Mouse (Mus musculus): ENCODE data around the gene Dhrs7b. TPM values are rescaled to one million over a fixed set of nuclear protein-coding genes. Genes with fewer than 3 reads are reported as not detected.
A peak's percentile ranks its signal among the peaks of the same experiment; 100 is the strongest.
"Not testable (repeated sequence)": the region's sequence is repeated elsewhere in the genome, so short reads cannot be mapped to it uniquely, and the experiment has no call there.

Gene Dhrs7b
- polyA plus RNA-seq, 1 experiment from 2014 or later = 31.0 TPM

- 43% methylated on average over 6 of the region's 6 CpGs for WGBS
- peak; percentile 19 for ATAC-seq (ENCODE audit: low read depth)
- H3K4me2 ChIP-seq = peak within 1 kb of the TSS; percentile 73
- H3K9me3 ChIP-seq; H3K36me3 ChIP-seq; H3K27ac ChIP-seq (replicated peaks); H3K27me3 ChIP-seq: not testable (repeated sequence)
- H3K4me3 ChIP-seq = peak within 1 kb of the TSS; percentile 40
- H3K9ac ChIP-seq = peak within 1 kb of the TSS; percentile 55
- H3K4me1 ChIP-seq (replicated peaks) = peaks cover 27% of the 10 kb centered on the region
Observed at GRCm38 (mm10) chr11:60811618-60812017, 18.8 kb upstream of the Dhrs7b start, which contains the start of gene Shmt1. Gene Shmt1 (minus strand): TSS chr11:60811718.

GRCm38 (mm10) chr11:60816398-60816797 lies 14.0 kb upstream of the Dhrs7b start:
- no peaks in the 10 kb centered on the region for H3K36me3 ChIP-seq
- no peaks in the 10 kb centered on the region for H3K27me3 ChIP-seq
- WGBS = 76% methylated on average over 5 of the region's 5 CpGs
- ATAC-seq (ENCODE audit: low read depth) = no peak
- H3K9ac ChIP-seq = no peak overlapping the region
- H3K4me1 ChIP-seq (replicated peaks) = no peaks in the 10 kb centered on the region
- H3K27ac ChIP-seq (replicated peaks) = no peak overlapping the region
- no peak overlapping the region for H3K4me3 ChIP-seq
- no peak overlapping the region for H3K4me2 ChIP-seq
- no peaks in the 10 kb centered on the region for H3K9me3 ChIP-seq

- 72% methylated on average over 2 of the region's 2 CpGs for WGBS
Observed at GRCm38 (mm10) chr11:60823771-60824170, 6.7 kb upstream of the Dhrs7b start.

GRCm38 (mm10) chr11:60825191-60825590 lies 5.2 kb upstream of the Dhrs7b start:
- Histone ChIP-seq H3K36me3 (no peaks in the 10 kb centered on the region), H3K9me3 (no peaks in the 10 kb centered on the region), H3K9ac (no peak overlapping the region), H3K4me1 (replicated peaks) (no peaks in the 10 kb centered on the region), H3K27me3 (no peaks in the 10 kb centered on the region), H3K4me2 (no peak overlapping the region), H3K27ac (replicated peaks) (no peak overlapping the region), H3K4me3 (no peak overlapping the region)
- WGBS = 85% methylated on average over 3 of the region's 3 CpGs
- ATAC-seq (ENCODE audit: low read depth) = no peak

More at GRCm38 (mm10) chr11:60823771-60824170, 6.7 kb upstream of the Dhrs7b start:
- Histone ChIP-seq H3K9me3 (no peaks in the 10 kb centered on the region), H3K27ac (replicated peaks) (no peak overlapping the region), H3K4me1 (replicated peaks) (no peaks in the 10 kb centered on the region), H3K36me3 (no peaks in the 10 kb centered on the region), H3K9ac (no peak overlapping the region), H3K27me3 (no peaks in the 10 kb centered on the region), H3K4me3 (no peak overlapping the region), H3K4me2 (no peak overlapping the region)
- no peak for ATAC-seq (ENCODE audit: low read depth)

GRCm38 (mm10) chr11:60826700-60827099 lies 3.7 kb upstream of the Dhrs7b start:
- H3K4me3 ChIP-seq = no peak overlapping the region
- no peak for ATAC-seq (ENCODE audit: low read depth)
- no peaks in the 10 kb centered on the region for H3K9me3 ChIP-seq
- no peak overlapping the region for H3K27ac ChIP-seq (replicated peaks)
- WGBS = 46% methylated on average over 1 of the region's 1 CpGs
- H3K36me3 ChIP-seq = no peaks in the 10 kb centered on the region
- H3K9ac ChIP-seq = no peak overlapping the region
- H3K4me1 ChIP-seq (replicated peaks) = peaks cover 8% of the 10 kb centered on the region
- no peaks in the 10 kb centered on the region for H3K27me3 ChIP-seq
- no peak overlapping the region for H3K4me2 ChIP-seq

- Histone ChIP-seq H3K4me2 (no peak overlapping the region), H3K9me3 (no peaks in the 10 kb centered on the region), H3K9ac (no peak overlapping the region), H3K27ac (replicated peaks) (no peak overlapping the region), H3K4me3 (no peak overlapping the region), H3K27me3 (no peaks in the 10 kb centered on the region), H3K4me1 (replicated peaks) (peaks cover 9% of the 10 kb centered on the region), H3K36me3 (no peaks in the 10 kb centered on the region)
- ATAC-seq (ENCODE audit: low read depth) = no peak
- WGBS = 26% methylated on average over 4 of the region's 4 CpGs
Observed at GRCm38 (mm10) chr11:60827241-60827945, 3.0 kb upstream of the Dhrs7b start.

GRCm38 (mm10) chr11:60828903-60829302 lies 1.5 kb upstream of the Dhrs7b start:
- Histone ChIP-seq H3K36me3 (no peaks in the 10 kb centered on the region), H3K4me2 (no peak overlapping the region), H3K4me3 (no peak overlapping the region), H3K27me3 (no peaks in the 10 kb centered on the region), H3K9me3 (no peaks in the 10 kb centered on the region), H3K27ac (replicated peaks) (no peak overlapping the region), H3K9ac (no peak overlapping the region), H3K4me1 (replicated peaks) (peaks cover 9% of the 10 kb centered on the region)
- no peak for ATAC-seq (ENCODE audit: low read depth)
- WGBS = 35% methylated on average over 2 of the region's 2 CpGs

GRCm38 (mm10) chr11:60836897-60837296 lies 6.5 kb downstream of the Dhrs7b start:
- H3K4me1 ChIP-seq (replicated peaks) = no peaks in the 10 kb centered on the region
- no peak overlapping the region for H3K4me2 ChIP-seq
- ATAC-seq (ENCODE audit: low read depth) = no peak
- H3K36me3 ChIP-seq = no peaks in the 10 kb centered on the region
- no peak overlapping the region for H3K4me3 ChIP-seq
- 92% methylated on average over 6 of the region's 6 CpGs for WGBS
- no peak overlapping the region for H3K27ac ChIP-seq (replicated peaks)
- H3K9me3 ChIP-seq = no peaks in the 10 kb centered on the region
- no peaks in the 10 kb centered on the region for H3K27me3 ChIP-seq
- H3K9ac ChIP-seq = no peak overlapping the region

GRCm38 (mm10) chr11:60837644-60838406 lies 7.4 kb downstream of the Dhrs7b start:
- WGBS = 91% methylated on average over 10 of the region's 10 CpGs
- no peaks in the 10 kb centered on the region for H3K4me1 ChIP-seq (replicated peaks)
- H3K4me2 ChIP-seq = no peak overlapping the region
- H3K27me3 ChIP-seq = no peaks in the 10 kb centered on the region
- H3K27ac ChIP-seq (replicated peaks) = no peak overlapping the region
- H3K9me3 ChIP-seq = no peaks in the 10 kb centered on the region
- no peaks in the 10 kb centered on the region for H3K36me3 ChIP-seq
- no peak for ATAC-seq (ENCODE audit: low read depth)
- no peak overlapping the region for H3K9ac ChIP-seq
- H3K4me3 ChIP-seq = no peak overlapping the region

GRCm38 (mm10) chr11:60841467-60842200 lies 11.2 kb downstream of the Dhrs7b start:
- no peaks in the 10 kb centered on the region for H3K9me3 ChIP-seq
- no peak overlapping the region for H3K4me3 ChIP-seq
- peaks cover 9% of the 10 kb centered on the region for H3K36me3 ChIP-seq
- H3K4me1 ChIP-seq (replicated peaks) = no peaks in the 10 kb centered on the region
- no peak for ATAC-seq (ENCODE audit: low read depth)
- H3K9ac ChIP-seq = no peak overlapping the region
- H3K27ac ChIP-seq (replicated peaks) = no peak overlapping the region
- no peaks in the 10 kb centered on the region for H3K27me3 ChIP-seq
- WGBS = 78% methylated on average over 12 of the region's 12 CpGs
- H3K4me2 ChIP-seq = no peak overlapping the region

- Histone ChIP-seq H3K27me3 (no peaks in the 10 kb centered on the region), H3K36me3 (peaks cover 17% of the 10 kb centered on the region), H3K4me2 (no peak overlapping the region), H3K4me3 (no peak overlapping the region), H3K27ac (replicated peaks) (no peak overlapping the region), H3K9ac (no peak overlapping the region), H3K9me3 (no peaks in the 10 kb centered on the region), H3K4me1 (replicated peaks) (no peaks in the 10 kb centered on the region)
- no peak for ATAC-seq (ENCODE audit: low read depth)
- 89% methylated on average over 5 of the region's 5 CpGs for WGBS
Observed at GRCm38 (mm10) chr11:60843412-60843811, 13.0 kb downstream of the Dhrs7b start.

- Histone ChIP-seq H3K4me2 (no peak overlapping the region), H3K36me3 (peaks cover 27% of the 10 kb centered on the region), H3K27ac (replicated peaks) (no peak overlapping the region), H3K4me1 (replicated peaks) (no peaks in the 10 kb centered on the region), H3K9ac (no peak overlapping the region), H3K9me3 (no peaks in the 10 kb centered on the region), H3K4me3 (no peak overlapping the region), H3K27me3 (no peaks in the 10 kb centered on the region)
- ATAC-seq (ENCODE audit: low read depth) = no peak
- WGBS = 96% methylated on average over 5 of the region's 5 CpGs
Observed at GRCm38 (mm10) chr11:60845415-60845814, 15.0 kb downstream of the Dhrs7b start.

Measured in neural tube, embryonic 13.5 days (tissue).